Mouse (Mus musculus) kidney, adult 8-10 months (tissue): ENCODE results near the gene Sema6d.
A peak's percentile ranks its signal among the peaks of the same experiment; 100 is the strongest.

Experiments used
- DNase-seq, 2 experiments: peaks; one replicate each; pipeline ENCODE4 v3.0.0; 2022

Sema6d gene

DNA sequence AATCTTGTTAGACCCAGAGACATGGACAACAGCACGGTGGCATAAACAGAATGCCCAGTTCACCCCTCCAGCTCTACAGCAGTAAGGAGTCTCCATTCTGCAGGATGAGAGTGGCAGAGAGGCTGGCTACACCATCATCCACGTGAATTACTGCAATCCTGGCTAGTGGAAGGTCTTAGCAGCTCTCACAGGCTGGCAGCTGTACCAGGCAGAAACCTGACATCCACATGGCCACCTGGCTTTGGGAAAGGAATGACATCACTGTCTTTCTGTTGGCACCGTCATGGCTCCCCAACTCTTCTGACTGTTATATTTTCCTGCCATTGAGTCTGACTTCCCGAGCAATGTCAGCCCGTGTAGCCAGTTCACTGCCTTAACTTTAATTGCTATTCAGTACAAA is 474.0 kb downstream of the Sema6d start:
- DNase-seq = no peak

DNA sequence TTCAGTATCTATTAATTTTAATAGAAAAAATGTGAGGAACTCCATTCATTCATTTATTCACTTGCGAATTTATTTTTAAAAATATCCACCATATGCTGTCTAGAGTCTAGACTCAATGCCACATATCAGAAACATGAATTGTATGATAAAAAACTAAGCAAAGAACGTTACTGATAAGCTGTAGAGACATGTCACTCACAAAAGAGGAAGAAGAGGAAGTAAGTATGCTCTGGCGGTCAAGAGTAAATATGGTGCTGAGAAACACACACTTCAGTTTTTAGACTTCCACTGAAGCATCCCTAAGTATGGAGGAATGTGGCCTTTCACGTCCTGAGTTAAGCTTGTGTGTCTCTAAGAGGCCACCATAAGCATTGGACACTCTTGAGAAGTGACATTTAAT is 484.0 kb downstream of the Sema6d start:
- DNase-seq = no peak

DNA sequence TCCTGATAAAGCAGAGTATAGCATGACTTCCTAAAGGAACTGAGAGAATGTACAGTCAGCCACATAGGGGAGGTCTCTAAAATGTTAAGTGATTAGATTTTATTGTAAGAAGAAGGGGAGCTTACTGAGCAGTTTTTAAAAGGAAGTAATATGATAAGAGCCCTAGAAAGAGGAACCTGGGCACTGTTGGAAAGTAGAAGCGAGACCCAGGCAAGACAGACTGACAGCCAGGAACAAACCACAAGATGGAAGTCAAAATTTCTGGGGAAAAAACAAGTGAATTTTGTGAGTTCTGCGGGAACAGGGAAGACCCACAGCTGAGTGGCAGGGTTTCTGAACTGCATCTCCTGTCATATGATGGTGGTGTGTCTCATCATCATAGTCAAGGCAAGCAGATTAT is 486.3 kb downstream of the Sema6d start:
- DNase-seq = no peak

DNA sequence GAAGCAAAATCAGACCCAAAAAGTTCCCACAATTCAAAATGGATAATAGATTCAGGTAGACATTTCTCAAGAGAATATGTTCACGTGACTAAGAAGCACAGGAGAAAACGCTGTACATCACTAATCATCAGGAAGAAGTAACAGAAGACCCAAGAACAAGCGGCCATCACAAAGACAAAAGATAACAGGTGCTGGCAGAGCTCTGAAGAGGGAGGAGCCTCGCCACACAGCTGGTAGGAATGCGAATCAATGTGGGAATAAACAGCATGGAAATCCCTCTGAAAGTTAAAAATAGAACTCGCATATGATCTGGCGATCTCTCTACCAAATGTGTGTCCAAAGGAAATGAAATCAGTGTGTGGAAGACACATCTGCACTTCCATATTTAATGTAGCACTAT is 493.8 kb downstream of the Sema6d start:
- DNase-seq = no peak

DNA sequence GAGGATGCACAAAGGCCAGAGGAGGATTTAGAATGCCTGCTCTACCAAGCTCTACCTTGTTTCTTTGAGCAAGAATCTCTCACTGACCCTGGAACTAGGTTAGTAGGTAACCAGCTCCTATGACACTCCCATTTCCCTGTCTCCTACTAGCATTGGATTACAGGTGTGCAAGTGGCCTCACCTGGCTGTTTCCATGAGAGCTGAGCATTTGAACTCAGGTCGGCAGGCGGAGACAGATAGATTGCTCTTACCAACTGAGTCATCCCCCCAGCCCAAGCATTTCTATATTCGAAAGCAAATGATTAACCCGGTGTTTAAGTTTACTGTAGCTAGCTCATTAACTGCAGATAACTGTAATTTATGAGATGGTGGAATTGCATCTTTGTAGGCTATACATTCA is 503.0 kb downstream of the Sema6d start:
- no peak for DNase-seq

DNA sequence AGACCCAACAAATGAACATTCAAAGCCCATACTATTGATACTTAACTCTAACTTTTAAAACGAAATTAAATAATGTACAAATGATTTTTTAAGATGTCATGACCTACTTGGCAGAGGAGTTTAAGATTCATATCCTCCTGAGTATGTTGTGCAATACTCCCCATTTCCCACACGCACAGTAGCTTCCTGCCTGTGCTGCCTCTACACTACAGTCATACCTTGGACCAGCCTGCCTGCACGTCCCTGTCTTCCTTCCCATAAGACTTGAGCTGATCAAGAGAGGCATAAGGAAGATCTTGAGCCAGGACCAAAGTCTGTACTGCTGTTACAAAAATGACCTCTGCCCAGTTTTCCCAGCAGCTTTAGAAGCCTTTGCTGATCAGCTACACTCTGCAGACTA is 509.2 kb downstream of the Sema6d start:
- DNase-seq = no peak

DNA sequence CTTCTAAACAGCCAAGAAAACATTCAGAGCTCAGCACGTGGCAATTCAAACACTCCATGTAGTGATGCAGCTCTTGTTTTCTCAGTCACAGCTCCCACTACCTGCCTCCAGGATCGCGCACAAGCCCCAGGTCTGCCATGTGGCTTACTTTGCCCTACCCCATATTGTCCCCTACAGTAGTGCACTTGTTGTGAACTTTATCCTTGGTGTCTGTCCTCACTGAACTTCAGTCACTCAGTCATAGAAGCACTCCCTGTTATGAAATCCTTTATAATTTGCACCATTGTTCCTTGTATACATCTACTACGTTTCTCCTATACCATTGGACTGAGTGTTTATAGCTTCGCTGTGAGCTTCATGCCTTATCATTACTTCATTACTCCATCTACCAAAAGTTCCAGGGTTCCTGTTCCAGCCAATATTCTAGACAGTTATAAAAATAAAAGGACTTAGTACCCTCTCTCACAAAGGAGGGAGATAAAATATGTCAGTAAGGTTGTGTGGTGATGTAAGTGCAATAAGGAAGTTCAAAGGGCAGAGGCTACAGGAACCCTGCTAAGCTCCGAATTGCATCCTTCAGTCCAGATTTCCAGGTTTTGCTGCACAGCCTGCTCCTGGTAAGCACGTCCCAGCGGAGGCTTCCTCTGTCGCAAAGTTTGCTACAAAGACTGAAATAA is 512.1 kb downstream of the Sema6d start:
- no peak for DNase-seq

DNA sequence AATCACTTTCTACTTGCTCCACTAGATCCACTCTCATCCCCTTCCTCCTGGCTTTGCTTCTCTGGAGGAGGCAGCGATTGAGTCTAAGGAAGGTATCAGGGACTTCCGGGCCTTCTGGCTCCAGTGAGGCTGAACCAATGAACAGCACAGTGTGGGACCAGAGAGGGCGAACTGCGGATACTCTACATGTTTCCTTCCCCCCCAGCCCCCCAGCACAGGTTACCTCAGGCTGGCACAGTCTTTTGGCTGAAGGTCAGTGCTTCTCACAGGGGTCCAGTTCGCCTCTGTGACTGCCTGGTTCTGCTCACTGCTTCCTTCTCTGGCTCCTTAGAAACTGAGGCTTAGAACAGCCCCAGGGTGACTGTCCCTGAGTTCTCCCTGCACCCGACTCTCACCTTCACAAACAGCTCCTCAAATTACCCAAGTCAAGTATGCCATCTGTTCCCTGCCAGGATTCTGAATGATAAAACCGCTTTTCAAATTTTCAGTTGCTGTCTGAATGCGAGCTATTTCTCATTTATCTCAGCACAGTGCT is 512.7 kb downstream of the Sema6d start:
- DNase-seq = no peak

DNA sequence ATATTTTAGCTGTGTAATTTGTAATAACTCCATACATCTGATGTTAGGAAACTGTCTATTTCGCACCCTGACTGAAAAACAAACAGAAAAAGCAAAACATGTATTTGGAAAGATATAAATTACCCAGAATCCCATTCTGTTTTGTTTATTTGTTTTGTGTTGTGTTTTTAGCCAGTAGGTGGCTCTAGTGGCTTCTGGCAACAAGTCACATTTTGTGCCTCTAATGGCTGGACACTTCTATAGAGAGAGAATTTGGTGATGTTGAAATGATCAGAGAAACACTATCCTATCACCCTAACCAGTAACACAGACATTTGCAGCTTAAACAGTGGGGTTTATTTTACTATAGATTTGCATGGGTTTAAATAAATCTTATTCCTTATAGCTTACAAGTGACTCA is 515.6 kb downstream of the Sema6d start:
- no peak for DNase-seq

DNA sequence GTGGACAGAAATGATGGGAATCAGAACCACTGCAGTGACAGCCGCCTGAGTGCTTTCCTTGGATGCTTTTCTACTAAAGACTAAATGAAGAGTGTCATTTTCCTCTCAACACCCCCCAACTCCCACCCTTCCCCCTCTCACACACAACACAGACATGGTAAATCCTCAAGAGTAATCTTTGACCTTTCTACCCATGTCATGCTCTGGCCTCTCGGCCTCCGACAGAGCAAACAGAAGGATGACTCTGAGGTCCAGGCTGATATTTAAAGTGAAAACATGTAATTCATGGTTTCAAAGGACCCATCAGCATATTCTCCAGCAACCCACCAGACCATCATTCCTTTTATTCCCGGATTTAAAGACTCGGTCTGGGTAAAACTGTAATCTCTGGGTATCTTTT is 518.2 kb downstream of the Sema6d start:
- DNase-seq = no peak

DNA sequence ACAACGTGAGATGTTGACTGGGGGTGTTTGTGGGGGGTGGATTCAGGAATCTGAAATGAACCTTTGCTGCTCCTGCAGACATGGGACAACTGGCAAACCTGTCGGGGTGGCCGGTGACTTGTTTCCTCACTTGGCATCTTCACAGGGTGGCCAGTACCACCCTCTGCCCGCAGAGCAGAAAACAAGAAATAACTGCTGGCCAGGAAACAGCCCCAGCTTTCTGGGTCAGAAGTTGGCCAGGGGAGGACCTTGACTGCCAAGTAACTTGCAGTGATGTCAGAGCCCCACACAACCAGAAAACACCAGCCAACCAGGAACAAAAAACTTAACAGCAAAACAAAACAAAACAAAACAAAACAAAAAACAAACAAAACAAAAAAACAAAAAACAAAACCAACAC is 518.8 kb downstream of the Sema6d start:
- no peak for DNase-seq

DNA sequence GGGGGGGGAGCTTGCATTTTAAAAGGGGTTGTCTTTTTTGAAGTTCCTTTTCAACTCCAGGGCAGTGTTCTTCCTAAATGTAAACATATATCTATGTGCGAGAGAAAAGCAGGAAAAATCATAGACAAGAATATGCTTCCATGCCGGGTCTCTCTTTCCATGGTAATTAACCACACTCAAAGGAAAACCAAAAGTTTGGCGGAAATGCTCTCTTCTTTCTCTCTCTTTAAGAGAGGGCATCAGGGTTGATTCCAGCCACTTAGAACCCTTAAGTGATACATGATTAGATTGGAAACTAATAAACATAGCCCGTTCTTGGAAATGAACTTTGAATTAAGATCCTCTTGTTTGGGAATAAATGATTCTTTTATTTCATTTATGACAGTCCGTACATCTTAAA is 519.2 kb downstream of the Sema6d start:
- DNase-seq = no peak

DNA sequence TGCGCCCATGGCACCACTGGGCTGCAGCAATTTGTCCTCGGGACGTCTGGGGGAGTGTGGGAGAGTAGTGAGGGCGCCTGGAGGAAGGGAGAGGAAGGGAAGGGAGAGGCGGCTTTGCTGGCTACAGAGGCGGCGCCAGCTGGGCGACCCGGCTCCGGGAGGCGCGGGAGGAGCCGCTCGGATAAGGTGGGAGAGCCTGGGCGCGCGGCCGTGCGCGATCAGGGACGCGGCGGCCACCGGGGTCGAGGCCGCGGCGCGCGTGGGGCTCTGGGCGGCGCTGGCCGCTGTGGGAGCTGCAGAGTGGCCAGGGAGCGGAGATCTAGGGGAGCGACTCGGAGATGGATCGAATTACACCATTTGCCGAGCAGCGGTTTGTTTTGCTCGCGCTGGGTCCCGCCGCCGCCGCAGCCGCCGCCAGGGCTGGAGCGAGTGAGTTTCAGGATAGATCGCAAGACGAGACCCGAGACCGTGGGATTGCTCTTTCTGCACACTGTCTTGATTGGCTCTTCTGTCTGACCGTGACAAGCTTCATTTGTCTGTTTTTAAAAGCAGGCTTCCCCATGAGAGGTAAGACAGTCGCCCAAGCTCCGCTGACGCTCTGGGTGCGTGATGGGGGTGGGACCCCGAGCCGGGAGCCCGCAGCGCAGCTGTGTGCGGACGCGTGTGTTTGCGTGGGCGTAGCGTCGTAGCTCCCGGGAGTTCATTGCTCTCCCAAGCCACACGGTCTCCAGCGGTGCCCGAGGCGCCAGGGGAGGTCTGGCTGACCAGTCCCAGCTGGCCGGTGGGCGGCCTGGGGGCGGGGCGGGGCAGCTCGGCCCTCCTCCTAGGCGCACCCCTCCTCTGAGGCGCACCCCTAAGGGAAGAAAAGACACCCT is 520.2 kb downstream of the Sema6d start:
- peak; percentile 76 to 80 for DNase-seq

DNA sequence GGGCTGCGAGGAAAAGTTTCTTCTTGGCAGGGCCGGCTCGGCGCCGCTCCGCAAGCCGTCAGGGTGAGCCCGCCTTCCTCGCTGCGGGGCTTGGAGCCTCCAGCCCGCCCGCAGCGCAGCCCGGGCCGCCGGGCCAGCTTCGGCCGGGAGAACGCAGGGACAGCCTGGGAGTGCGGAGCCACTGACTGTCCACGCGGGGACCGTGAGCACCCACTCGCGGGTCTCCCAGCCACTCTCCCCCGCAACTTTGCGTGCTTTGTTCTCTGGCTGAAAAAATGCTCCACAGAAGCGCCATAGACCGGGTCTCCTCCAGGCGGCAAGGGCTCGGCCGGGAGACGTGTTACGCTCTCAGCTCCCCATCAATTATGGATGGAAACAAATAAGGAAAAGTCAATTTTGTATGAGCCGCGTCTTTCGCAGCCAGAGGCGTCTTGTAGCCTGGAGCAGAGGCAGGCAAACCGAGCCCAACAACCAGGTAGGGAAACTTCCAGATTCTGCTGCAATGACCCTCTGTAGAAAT is 520.9 kb downstream of the Sema6d start:
- no peak for DNase-seq

DNA sequence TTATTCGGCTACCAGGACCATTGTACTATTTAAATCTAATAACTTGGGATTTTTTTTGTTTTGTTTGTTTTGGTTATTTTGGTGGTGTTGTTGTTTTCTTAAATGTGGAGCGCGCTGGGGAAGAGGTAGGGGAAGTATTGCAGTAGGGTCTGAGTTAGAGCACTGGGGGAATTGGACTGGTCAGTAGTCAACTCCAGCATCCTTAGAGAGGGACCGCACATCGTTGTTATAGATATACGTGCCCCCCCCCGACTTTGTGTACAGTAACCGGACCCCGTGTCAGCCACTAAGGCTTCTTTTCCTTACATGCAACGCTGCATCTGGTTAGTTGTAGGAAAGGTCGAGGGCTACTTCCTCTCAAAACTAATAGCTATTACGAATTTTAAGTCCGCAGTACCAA is 521.5 kb downstream of the Sema6d start:
- no peak for DNase-seq

DNA sequence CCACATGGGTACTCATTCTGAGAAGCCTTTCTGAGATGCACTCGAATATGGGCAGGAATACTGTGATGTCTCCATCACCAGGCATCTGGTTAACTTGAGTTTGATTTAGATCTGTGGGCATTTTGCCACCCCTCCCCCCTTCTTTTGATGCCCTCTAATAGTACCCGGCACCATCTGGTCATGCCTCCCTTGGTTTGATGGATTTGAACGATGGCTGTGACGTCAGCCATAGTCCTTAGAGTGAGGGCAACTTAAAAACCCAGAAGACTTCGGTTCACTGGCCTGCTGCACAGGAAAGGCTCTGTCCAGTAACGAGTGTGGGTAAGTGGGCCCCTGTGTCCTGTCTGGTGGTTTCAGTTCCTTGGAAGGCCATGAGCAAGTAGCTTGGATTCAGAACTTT is 522.5 kb downstream of the Sema6d start:
- no peak for DNase-seq

DNA sequence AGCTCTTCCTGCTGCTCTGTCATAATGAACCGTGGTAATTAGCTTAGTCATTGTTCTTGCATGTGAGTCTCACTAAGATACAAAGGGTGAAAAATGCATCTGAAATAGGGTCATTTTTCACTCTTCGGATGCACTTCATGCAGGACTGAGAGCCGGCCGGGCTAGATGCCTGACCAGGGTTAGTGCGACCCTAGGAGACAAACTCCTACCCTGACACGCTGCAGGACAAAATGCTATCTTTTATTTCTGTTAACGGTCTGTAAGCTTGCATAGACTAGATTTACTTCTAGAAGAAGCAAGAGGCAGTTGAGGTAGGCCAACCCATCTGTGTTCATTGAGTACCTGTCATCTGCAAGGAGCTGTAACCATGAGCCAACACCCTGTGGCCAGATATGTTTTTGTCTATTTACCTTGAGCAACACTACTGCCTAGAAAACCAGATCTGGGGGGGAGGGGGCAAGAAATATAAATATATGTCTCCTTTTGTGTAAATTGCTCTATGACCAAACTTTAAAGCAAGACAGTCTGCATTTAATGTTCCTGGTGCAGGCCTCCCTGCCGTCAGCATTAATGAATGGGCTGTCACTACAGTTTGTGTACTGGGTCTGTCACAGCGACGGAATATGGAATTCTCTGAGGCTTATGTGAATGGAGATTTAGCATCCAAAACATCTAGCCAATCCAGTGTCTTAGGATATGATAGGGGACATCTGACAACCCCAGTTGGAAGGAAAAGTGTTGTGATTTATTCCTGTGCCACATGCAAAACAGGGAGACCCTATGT is 523.1 kb downstream of the Sema6d start:
- DNase-seq = no peak

DNA sequence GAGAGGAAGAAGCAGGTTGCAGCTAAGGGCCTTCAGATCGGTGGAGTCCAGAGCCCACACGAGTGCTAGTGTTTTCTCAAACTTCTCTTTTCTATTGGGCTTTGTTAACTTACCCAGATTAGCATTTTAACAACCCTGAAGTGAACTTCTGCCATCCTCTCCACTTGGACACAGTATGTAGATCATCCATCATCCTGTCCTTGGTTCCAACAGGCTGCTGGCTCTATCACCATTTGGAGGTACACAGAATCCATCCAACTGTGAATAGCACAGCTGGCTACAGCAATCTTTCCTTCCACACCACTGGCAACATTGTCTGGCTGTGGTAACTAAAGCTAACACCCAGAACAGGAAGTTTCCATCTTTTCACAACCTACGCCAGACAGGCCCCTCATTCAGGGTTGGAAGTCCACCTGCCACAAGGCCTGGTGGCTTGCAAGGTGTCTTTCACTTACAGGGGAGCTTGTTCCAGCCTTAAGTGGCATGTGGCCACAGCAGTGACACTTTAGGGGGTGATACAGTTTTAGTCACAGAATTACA is 524.0 kb downstream of the Sema6d start:
- DNase-seq = no peak

DNA sequence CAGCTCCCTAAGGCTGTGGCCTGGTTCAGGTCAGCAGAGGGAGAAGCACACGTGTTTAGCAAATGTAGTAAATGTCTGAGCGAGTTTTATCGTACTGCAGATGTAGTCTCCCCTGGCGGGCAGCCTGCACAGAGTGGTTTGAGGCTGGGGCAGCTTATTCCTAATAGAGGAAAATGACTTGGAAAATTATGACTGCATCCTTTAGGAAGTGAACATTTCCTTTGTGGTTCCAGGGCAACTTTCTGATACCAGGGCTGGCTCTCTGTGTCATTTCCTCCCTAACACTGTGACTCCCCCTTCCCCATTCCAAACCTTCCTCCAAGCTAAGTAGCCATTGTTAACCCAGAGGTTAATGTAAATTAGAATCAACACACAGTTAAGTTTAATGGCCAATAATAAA is 527.0 kb downstream of the Sema6d start:
- DNase-seq = no peak

DNA sequence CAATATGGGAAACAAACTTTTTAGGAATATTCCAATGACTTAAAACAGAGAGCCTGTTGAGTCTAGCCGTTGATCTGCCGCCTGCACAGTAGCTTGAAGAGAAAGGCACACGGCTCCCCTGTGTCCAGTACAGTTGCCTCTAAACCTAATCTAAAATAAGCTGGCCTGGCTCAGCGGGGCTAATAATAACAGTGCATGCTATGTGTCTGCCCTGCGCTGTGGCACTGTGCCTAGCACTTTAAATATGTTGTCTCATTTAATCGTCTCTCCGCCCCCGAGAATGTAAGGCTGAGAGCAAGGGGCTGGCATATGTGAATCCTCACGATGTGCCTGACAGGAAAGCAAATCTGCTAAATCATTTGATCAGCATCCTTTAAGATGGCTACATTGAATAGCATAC is 527.7 kb downstream of the Sema6d start:
- DNase-seq = no peak

DNA sequence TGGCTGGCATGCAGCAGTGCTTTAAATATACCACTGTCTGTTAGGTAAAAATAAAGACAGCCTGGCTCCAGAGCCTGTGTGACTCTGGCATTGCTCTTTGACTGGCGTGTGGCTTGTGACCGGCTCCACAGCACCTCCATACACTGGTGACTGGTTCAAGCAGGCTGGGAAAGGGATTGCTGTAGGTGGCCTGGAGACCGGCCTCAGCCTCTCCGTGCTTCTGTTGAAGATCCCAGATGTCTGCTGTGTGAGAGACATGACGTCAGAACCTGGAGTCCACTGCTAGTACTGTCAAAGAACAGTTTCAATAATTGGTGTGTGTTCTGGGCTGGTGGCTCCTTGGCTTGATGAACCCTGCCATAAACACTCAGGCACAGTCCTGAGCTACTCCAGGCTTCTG is 528.3 kb downstream of the Sema6d start:
- DNase-seq = no peak

DNA sequence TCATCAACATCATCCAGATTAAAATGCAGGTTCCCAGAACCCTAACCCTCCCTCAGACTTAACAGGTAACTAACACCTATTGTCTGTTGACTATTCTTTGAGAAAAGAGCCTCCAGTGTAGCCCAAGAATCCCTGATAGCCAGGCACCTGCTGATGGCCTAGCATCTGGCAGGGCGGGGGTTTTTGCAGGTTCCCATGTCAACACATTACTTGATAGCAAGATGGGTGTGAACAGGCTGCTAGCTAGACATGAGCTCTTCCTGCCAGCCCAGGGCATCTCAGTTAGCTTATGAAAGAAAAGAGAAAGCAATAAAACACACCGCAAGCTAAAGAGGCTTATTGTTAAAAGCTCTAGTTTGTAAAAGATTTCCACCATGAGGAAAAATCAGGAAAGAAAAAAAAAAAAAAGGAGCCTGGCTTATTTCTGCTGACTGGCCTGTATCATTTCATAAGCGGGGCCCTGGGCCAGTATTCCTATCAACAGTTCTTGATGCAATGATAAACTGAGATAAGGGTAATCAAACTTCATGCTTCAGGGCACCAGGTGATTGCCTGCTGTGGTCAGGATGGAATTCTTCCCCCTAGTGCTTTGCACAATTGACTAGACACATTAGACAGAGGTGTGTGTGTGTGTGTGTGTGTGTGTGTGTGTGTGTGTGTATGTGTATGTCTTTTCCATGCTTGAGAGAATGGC is 528.9 kb downstream of the Sema6d start:
- DNase-seq = no peak
